Mouse (Mus musculus) midbrain, embryonic 14.5 days (tissue): ENCODE measurements around the gene Esrp2. TPM values are rescaled to one million over a fixed set of nuclear protein-coding genes. Genes with fewer than 3 reads are reported as not detected.

Experiments used
- ATAC-seq: fragments of 200-750 bp; cut with Nextera tagmentation; 2 replicates; pipeline ENCODE4 v1.8.0; 2017; ENCODE audit warnings: moderate number of reproducible peaks, moderate library complexity; ENCODE audit not compliant: low FRiP score, low TSS enrichment
- DNase-seq: peaks from one replicate; pipeline ENCODE4 v3.0.0-alpha.2; 2015
- H3K27ac ChIP-seq: fragments of 300-500 bp; sonication (generic); replicated peaks from 2 replicates; pipeline ENCODE4 v1.5.1; 2014; ENCODE audit warnings: mild to moderate bottlenecking, low read depth, low read length, moderate library complexity
- H3K27me3 ChIP-seq: fragments of 300-500 bp; sonication (generic); 2 replicates; pipeline ENCODE4 v1.6.1; 2014; ENCODE audit warnings: low read length, control low read depth, mixed read lengths; ENCODE audit not compliant: control insufficient read depth, insufficient read depth
- H3K36me3 ChIP-seq: fragments of 300-500 bp; sonication (generic); 2 replicates; pipeline ENCODE4 v1.6.1; 2014; ENCODE audit warnings: low read length, control low read depth; ENCODE audit not compliant: control insufficient read depth, insufficient read depth
- H3K4me1 ChIP-seq: fragments of 300-500 bp; sonication (generic); 2 replicates; pipeline ENCODE4 v1.6.1; 2014; ENCODE audit warnings: mild to moderate bottlenecking, antibody characterized with exemption, low read length, control low read depth; ENCODE audit not compliant: control insufficient read depth, insufficient read depth
- H3K4me2 ChIP-seq: fragments of 300-500 bp; sonication (generic); 2 replicates; pipeline ENCODE4 v1.6.1; 2014; ENCODE audit warnings: mild to moderate bottlenecking, low read length, moderate library complexity
- H3K4me3 ChIP-seq: fragments of 300-500 bp; sonication (generic); replicated peaks from 2 replicates; pipeline ENCODE4 v1.5.1; 2014; ENCODE audit warnings: low read depth, low read length
- H3K9ac ChIP-seq: fragments of 300-500 bp; sonication (generic); replicated peaks from 2 replicates; pipeline ENCODE4 v1.6.1; 2014; ENCODE audit warnings: mild to moderate bottlenecking, low read length, moderate library complexity
- H3K9me3 ChIP-seq: fragments of 300-500 bp; sonication (generic); 2 replicates; pipeline ENCODE4 v1.6.1; 2016; ENCODE audit warnings: low read length, control low read depth, mixed read lengths; ENCODE audit not compliant: control insufficient read depth
- WGBS: fragments of 180-500 bp; shearing (Covaris S2); extraction: QIAGEN DNeasy Blood & Tissue Kit; methylation state at CpG from one replicate; pipeline ENCODE4 v1.1.7; 2014; 5-methylcytosine and 5-hydroxymethylcytosine counted together
- polyA plus RNA-seq: library from polyadenylated mRNA; unstranded; fragments of >200 nt; fragmentation: Nextera tagmentation; extraction: Ambion mirVana; gene quantifications from 2 replicates; pipeline ENCODE4 v1.2.1, GENCODE M21; 2014

Esrp2 gene
- polyA plus RNA-seq, 1 experiment from 2014 or later: 0.25 TPM

GRCm38 (mm10) chr8:106102321-106102720 lies 34.5 kb downstream of the Esrp2 start:
- no peak overlapping the region for H3K4me3 ChIP-seq
- no peak overlapping the region for H3K9ac ChIP-seq
- H3K36me3 ChIP-seq: peaks cover 29% of the 10 kb centered on the region
- ATAC-seq (no peak), DNase-seq (no peak)
- H3K4me1 ChIP-seq: no peaks in the 10 kb centered on the region
- H3K9me3 ChIP-seq: no peaks in the 10 kb centered on the region
- H3K4me2 ChIP-seq: no peak overlapping the region
- 95% methylated on average over 4 of the region's 4 CpGs for WGBS
- no peak overlapping the region for H3K27ac ChIP-seq
- H3K27me3 ChIP-seq: no peaks in the 10 kb centered on the region

Other genes starting within 250 kb of the Esrp2 start
- 0.78 TPM in 1 of 2 replicates, not detected in the other for gene Nrn1l, start 243.4 kb downstream of the Esrp2 start, polyA plus RNA-seq
- gene Pskh1, start 236.5 kb downstream of the Esrp2 start, polyA plus RNA-seq: 7.9 and 10.7 TPM in 2 replicates
- 2.0 and 4.4 TPM in 2 replicates for gene Ctrl, start 203.1 kb downstream of the Esrp2 start, polyA plus RNA-seq
- gene Psmb10, start 198.5 kb downstream of the Esrp2 start, polyA plus RNA-seq: 50.7 and 67.8 TPM in 2 replicates
- gene Lcat, start 193.6 kb downstream of the Esrp2 start, polyA plus RNA-seq: 1.0 and 1.5 TPM in 2 replicates
- gene Slc12a4, start 170.9 kb downstream of the Esrp2 start, polyA plus RNA-seq: 3.7 and 5.2 TPM in 2 replicates
- not detected in 2 replicates for gene Dpep3, start 157.5 kb downstream of the Esrp2 start, polyA plus RNA-seq
- gene Dus2, start 145.6 kb downstream of the Esrp2 start, polyA plus RNA-seq: 23.1 and 23.2 TPM in 2 replicates
- not detected in 2 replicates for gene Dpep2nb, start 131.0 kb downstream of the Esrp2 start, polyA plus RNA-seq
- gene Ddx28, start 125.1 kb downstream of the Esrp2 start, polyA plus RNA-seq: 17.7 and 21.1 TPM in 2 replicates
- 3.1 and 3.4 TPM in 2 replicates for gene Nfatc3, start 78.1 kb downstream of the Esrp2 start, polyA plus RNA-seq
- 6.5 and 16.0 TPM in 2 replicates for gene Pla2g15, start 13.4 kb upstream of the Esrp2 start, polyA plus RNA-seq
- 76.1 and 77.8 TPM in 2 replicates for gene Slc7a6, start 31.9 kb upstream of the Esrp2 start, polyA plus RNA-seq
- gene Slc7a6os, start 74.0 kb upstream of the Esrp2 start, polyA plus RNA-seq: 32.3 and 32.9 TPM in 2 replicates
- gene Prmt7, start 74.0 kb upstream of the Esrp2 start, polyA plus RNA-seq: 52.1 and 56.5 TPM in 2 replicates
- 44.1 and 45.2 TPM in 2 replicates for gene Smpd3, start 201.0 kb upstream of the Esrp2 start, polyA plus RNA-seq